Mouse (Mus musculus) kidney, embryonic 16.5 days (tissue): ENCODE measurements around the gene Exoc6b. TPM values are rescaled to one million over a fixed set of nuclear protein-coding genes. Genes with fewer than 3 reads are reported as not detected.
A peak's percentile ranks its signal among the peaks of the same experiment; 100 is the strongest.

Experiments used
- ATAC-seq: fragments of 200-750 bp; cut with Nextera tagmentation; 2 replicates; pipeline ENCODE4 v1.8.0; 2017; ENCODE audit warnings: moderate TSS enrichment; ENCODE audit not compliant: low FRiP score, low TSS enrichment
- H3K27ac ChIP-seq: fragments of 300-500 bp; sonication (generic); 2 replicates; pipeline ENCODE4 v1.5.1; 2014; ENCODE audit warnings: low read length
- H3K27me3 ChIP-seq: fragments of 300-500 bp; sonication (generic); 2 replicates; pipeline ENCODE4 v1.6.1; 2014; ENCODE audit warnings: low read length, control low read depth, mixed read lengths; ENCODE audit not compliant: insufficient read depth
- H3K36me3 ChIP-seq: fragments of 300-500 bp; sonication (generic); 2 replicates; pipeline ENCODE4 v1.6.1; 2014; ENCODE audit warnings: low read length, control low read depth, mixed read lengths; ENCODE audit not compliant: insufficient read depth
- H3K4me1 ChIP-seq: fragments of 300-500 bp; sonication (generic); 2 replicates; pipeline ENCODE4 v1.6.1; 2014; ENCODE audit warnings: low read length, control low read depth, mixed read lengths; ENCODE audit not compliant: insufficient read depth
- H3K4me2 ChIP-seq: fragments of 300-500 bp; sonication (generic); replicated peaks from 2 replicates; pipeline ENCODE4 v1.6.1; 2014; ENCODE audit warnings: low read depth, low read length
- H3K4me3 ChIP-seq: fragments of 300-500 bp; sonication (generic); 2 replicates; pipeline ENCODE4 v1.5.1; 2014; ENCODE audit warnings: mild to moderate bottlenecking, low read length
- H3K9ac ChIP-seq: fragments of 300-500 bp; sonication (generic); replicated peaks from 2 replicates; pipeline ENCODE4 v1.6.1; 2014; ENCODE audit warnings: low read length
- H3K9me3 ChIP-seq: fragments of 300-500 bp; sonication (generic); 2 replicates; pipeline ENCODE4 v1.6.1; 2016; ENCODE audit warnings: low read length, control low read depth
- WGBS: fragments of 180-500 bp; shearing (Covaris S2); extraction: QIAGEN DNeasy Blood & Tissue Kit; methylation state at CpG from one replicate; pipeline ENCODE4 v1.1.7; 2014; 5-methylcytosine and 5-hydroxymethylcytosine counted together
- polyA plus RNA-seq: library from polyadenylated mRNA; unstranded; fragments of >200 nt; fragmentation: Nextera tagmentation; extraction: Ambion mirVana; gene quantifications from 2 replicates; pipeline ENCODE4 v1.2.1, GENCODE M21; 2015

Exoc6b gene
- polyA plus RNA-seq, 1 experiment from 2014 or later, result 27.6 TPM

- WGBS, result 70% methylated on average over 2 of the region's 2 CpGs
These were observed 123.2 kb downstream of the Exoc6b start for GRCm38 (mm10) chr6:84946106-84946505.

GRCm38 (mm10) chr6:84932953-84933921 lies 136.1 kb downstream of the Exoc6b start:
- Histone ChIP-seq H3K27ac (no peak overlapping the region), H3K36me3 (no peaks in the 10 kb centered on the region), H3K4me1 (no peaks in the 10 kb centered on the region; the same call in 1 of the 2 replicates), H3K9ac (no peak overlapping the region), H3K9me3 (no peaks in the 10 kb centered on the region), H3K4me3 (no peak overlapping the region), H3K4me2 (no peak overlapping the region), H3K27me3 (no peaks in the 10 kb centered on the region)
- 70% methylated on average over 11 of the region's 11 CpGs for WGBS
- no peak for ATAC-seq

More at GRCm38 (mm10) chr6:84946106-84946505, 123.2 kb downstream of the Exoc6b start:
- H3K9ac ChIP-seq, result no peak overlapping the region
- H3K27ac ChIP-seq, result no peak overlapping the region
- H3K4me2 ChIP-seq, result no peak overlapping the region
- no peaks in the 10 kb centered on the region for H3K36me3 ChIP-seq
- H3K4me1 ChIP-seq, result no peaks in the 10 kb centered on the region
- H3K9me3 ChIP-seq, result no peaks in the 10 kb centered on the region
- H3K4me3 ChIP-seq, result no peak overlapping the region
- no peaks in the 10 kb centered on the region for H3K27me3 ChIP-seq
- no peak for ATAC-seq

- no peaks in the 10 kb centered on the region for H3K36me3 ChIP-seq
- no peak overlapping the region for H3K9ac ChIP-seq
- no peak overlapping the region for H3K4me3 ChIP-seq
- ATAC-seq, result no peak
- no peaks in the 10 kb centered on the region for H3K9me3 ChIP-seq
- 27% methylated on average over 1 of the region's 1 CpGs for WGBS
- H3K27ac ChIP-seq, result 0 out of 2 replicates have a peak overlapping the region, but pooled peaks have one; percentile 24
- H3K4me1 ChIP-seq, result no peaks in the 10 kb centered on the region; the same call in 1 of the 2 replicates
- H3K27me3 ChIP-seq, result no peaks in the 10 kb centered on the region
- H3K4me2 ChIP-seq, result no peak overlapping the region
These were observed 138.3 kb downstream of the Exoc6b start for GRCm38 (mm10) chr6:84931051-84931450.

DNA sequence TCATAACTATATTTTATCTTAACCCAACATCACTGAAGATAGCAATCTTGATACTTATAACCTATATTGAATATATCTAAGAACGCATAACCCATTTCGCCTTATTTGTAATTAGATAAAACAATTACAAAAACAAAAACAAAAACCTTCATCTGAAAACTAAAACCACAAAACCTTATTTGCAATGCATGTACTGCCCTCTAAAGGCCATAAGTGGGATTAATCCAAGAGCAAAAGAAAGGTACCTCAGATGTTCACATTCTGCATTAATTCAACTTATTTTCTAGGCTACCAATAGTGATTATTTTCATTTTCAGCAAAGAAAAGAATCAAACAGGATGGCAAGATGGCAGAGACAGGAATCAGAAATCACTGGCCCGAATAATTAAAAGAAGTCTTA lies 143.2 kb downstream of the Exoc6b start:
- H3K27ac ChIP-seq, result no peak overlapping the region
- H3K9me3 ChIP-seq, result no peaks in the 10 kb centered on the region
- no peak overlapping the region for H3K4me3 ChIP-seq
- 64% methylated on average over 3 of the region's 3 CpGs for WGBS
- H3K27me3 ChIP-seq, result no peaks in the 10 kb centered on the region
- no peak overlapping the region for H3K4me2 ChIP-seq
- H3K4me1 ChIP-seq, result no peaks in the 10 kb centered on the region; the same call in 1 of the 2 replicates
- no peak overlapping the region for H3K9ac ChIP-seq
- H3K36me3 ChIP-seq, result 0 out of 2 replicates have a peak, but pooled peaks cover 2% of the 10 kb centered on the region
- no peak for ATAC-seq

- WGBS, result 51% methylated on average over 12 of the region's 12 CpGs
- no peaks in the 10 kb centered on the region for H3K9me3 ChIP-seq
- H3K9ac ChIP-seq, result no peak overlapping the region
- H3K27ac ChIP-seq, result no peak overlapping the region
- H3K4me1 ChIP-seq, result no peaks in the 10 kb centered on the region
- H3K36me3 ChIP-seq, result 0 out of 2 replicates have a peak, but pooled peaks cover 2% of the 10 kb centered on the region
- no peak for ATAC-seq
- H3K4me2 ChIP-seq, result no peak overlapping the region
- no peak overlapping the region for H3K4me3 ChIP-seq
- no peaks in the 10 kb centered on the region for H3K27me3 ChIP-seq
These were observed 145.5 kb downstream of the Exoc6b start for GRCm38 (mm10) chr6:84923760-84924221.

DNA sequence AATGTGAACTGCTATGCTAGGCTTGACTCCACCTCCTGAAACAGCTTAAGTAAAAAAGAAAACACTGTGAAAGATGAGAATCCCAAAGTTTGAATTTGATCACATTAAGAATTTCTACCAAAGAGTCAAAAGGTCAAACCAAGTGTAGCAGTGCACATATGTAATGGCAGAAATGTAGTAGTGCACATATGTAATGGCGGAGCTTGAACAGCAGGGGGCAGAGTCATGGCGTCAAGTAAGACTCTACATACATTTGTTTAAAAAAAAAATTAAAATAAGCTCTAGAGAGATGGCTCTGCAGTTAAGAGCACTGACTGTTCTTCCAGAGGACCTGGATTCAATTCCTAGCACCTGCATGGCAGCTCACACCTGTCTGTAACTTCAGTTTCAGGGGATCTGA lies 153.0 kb downstream of the Exoc6b start:
- no peaks in the 10 kb centered on the region for H3K36me3 ChIP-seq
- no peaks in the 10 kb centered on the region for H3K27me3 ChIP-seq
- ATAC-seq, result no peak
- no peak overlapping the region for H3K4me2 ChIP-seq
- no peak overlapping the region for H3K27ac ChIP-seq
- H3K9me3 ChIP-seq, result no peaks in the 10 kb centered on the region
- H3K9ac ChIP-seq, result no peak overlapping the region
- H3K4me1 ChIP-seq, result no peaks in the 10 kb centered on the region
- H3K4me3 ChIP-seq, result no peak overlapping the region
- WGBS, result 36% methylated on average over 2 of the region's 2 CpGs

GRCm38 (mm10) chr6:84912434-84912833 lies 156.9 kb downstream of the Exoc6b start:
- no peak overlapping the region for H3K4me2 ChIP-seq
- no peaks in the 10 kb centered on the region for H3K27me3 ChIP-seq
- H3K36me3 ChIP-seq, result no peaks in the 10 kb centered on the region
- no peaks in the 10 kb centered on the region for H3K4me1 ChIP-seq
- H3K9ac ChIP-seq, result no peak overlapping the region
- WGBS, result 2% methylated on average over 2 of the region's 2 CpGs
- ATAC-seq, result no peak
- H3K9me3 ChIP-seq, result no peaks in the 10 kb centered on the region
- no peak overlapping the region for H3K4me3 ChIP-seq
- no peak overlapping the region for H3K27ac ChIP-seq

DNA sequence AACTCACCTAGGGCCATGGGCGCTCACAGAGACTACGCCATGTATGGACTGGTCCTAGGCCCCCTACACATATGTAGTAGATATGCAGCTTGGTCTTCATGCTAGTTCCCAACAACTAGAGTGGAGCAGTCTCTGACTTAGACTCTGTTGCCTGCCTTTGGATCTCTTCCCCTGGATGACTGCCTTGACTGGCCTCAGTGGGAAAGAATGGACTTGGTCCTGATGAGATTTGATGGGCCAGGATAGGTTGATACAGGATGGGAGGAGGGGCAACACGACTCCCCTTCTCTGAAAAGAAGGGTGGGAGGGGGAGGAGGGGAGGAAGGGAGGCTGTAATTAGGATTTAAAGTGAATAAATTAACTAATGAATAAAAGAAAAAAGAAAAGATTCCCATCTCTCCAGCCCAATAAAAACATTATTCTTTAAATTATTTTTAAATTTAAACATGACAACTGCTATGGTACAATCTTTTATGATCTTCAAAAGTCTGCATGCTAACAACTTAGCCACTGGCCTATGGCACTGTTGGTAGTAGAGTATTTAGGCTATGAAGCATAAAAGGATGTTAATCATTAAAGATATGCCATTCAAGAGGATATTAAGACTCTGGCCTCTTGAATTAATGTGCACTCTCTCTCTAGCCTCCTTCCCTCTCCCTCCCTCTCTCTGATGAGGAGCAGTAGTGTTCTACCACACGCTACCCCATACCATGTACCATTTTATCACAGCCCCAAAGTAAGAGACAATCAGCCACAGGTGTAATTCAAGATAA lies 170.1 kb downstream of the Exoc6b start:
- H3K27ac ChIP-seq, result no peak overlapping the region
- H3K4me1 ChIP-seq, result no peaks in the 10 kb centered on the region
- H3K9ac ChIP-seq, result no peak overlapping the region
- no peaks in the 10 kb centered on the region for H3K36me3 ChIP-seq
- H3K9me3 ChIP-seq, result no peaks in the 10 kb centered on the region
- WGBS, result 80% methylated on average over 4 of the region's 4 CpGs
- H3K4me3 ChIP-seq, result no peak overlapping the region
- ATAC-seq, result peak; percentile 93
- no peaks in the 10 kb centered on the region for H3K27me3 ChIP-seq
- H3K4me2 ChIP-seq, result no peak overlapping the region

GRCm38 (mm10) chr6:84893773-84894095 lies 175.6 kb downstream of the Exoc6b start:
- Histone ChIP-seq H3K4me1 (peaks cover 10% of the 10 kb centered on the region), H3K27ac (no peak overlapping the region), H3K4me3 (no peak overlapping the region), H3K36me3 (no peaks in the 10 kb centered on the region), H3K9me3 (no peaks in the 10 kb centered on the region), H3K27me3 (no peaks in the 10 kb centered on the region), H3K4me2 (no peak overlapping the region), H3K9ac (no peak overlapping the region)
- ATAC-seq, result no peak
